Mouse (Mus musculus) heart, postnatal 0 days (tissue): ENCODE data around the gene Trafd1.

Experiments
- CTCF ChIP-seq: IDR thresholded peaks from 2 replicates; pipeline ENCODE4 v1.5.1; 2016; ENCODE audit warnings: antibody characterized with exemption, control low read depth, low read depth
- EP300 ChIP-seq: IDR thresholded peaks from 2 replicates; pipeline ENCODE4 v1.6.1; 2016; ENCODE audit warnings: antibody characterized with exemption, low read depth

DNA sequence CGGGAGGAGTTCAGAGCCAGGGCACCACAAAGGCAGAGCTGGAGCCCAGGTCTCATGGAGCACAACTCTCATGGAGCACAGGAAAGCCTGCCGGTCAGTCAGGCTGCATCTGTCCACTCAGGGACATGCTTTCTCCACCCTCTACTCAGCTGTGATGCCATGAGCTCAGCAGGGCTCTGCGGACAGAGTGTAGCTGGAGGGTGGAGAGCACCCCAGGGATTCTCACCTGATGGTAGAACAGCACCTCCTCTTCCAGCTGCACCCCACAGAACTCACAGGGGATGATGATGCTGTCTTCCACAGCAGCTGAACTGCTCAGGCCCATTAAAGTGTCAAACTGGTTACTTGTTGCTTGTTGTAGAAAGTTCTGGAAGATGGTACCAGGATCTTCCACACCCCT is 10.6 kb downstream of the Trafd1 start:
- TF ChIP-seq CTCF, result no peak
- no peak for TF ChIP-seq EP300
